Mouse (Mus musculus) forebrain, embryonic 15.5 days (tissue): ENCODE data around the gene Cep95. TPM values are rescaled to one million over a fixed set of nuclear protein-coding genes. Genes with fewer than 3 reads are reported as not detected.
"Not testable (repeated sequence)": the region's sequence is repeated elsewhere in the genome, so short reads cannot be mapped to it uniquely, and the experiment has no call there.

Experiments used
- ATAC-seq: fragments of 200-750 bp; cut with Nextera tagmentation; replicated peaks from 2 replicates; pipeline ENCODE4 v1.8.0; 2017; ENCODE audit warnings: mild to moderate bottlenecking, moderate TSS enrichment, moderate library complexity
- H3K27ac ChIP-seq: fragments of 300-500 bp; sonication (generic); replicated peaks from 2 replicates; pipeline ENCODE4 v1.5.1; 2015; ENCODE audit warnings: mild to moderate bottlenecking, inconsistent platforms
- H3K27me3 ChIP-seq: fragments of 300-500 bp; sonication (generic); 2 replicates; pipeline ENCODE4 v1.6.1; 2015; ENCODE audit warnings: inconsistent platforms
- H3K36me3 ChIP-seq: fragments of 300-500 bp; sonication (generic); 2 replicates; pipeline ENCODE4 v1.6.1; 2015; ENCODE audit warnings: mild to moderate bottlenecking, inconsistent platforms
- H3K4me1 ChIP-seq: fragments of 300-500 bp; sonication (generic); 2 replicates; pipeline ENCODE4 v1.6.1; 2015; ENCODE audit warnings: inconsistent platforms
- H3K4me2 ChIP-seq: fragments of 300-500 bp; sonication (generic); replicated peaks from 2 replicates; pipeline ENCODE4 v1.6.1; 2015; ENCODE audit warnings: mild to moderate bottlenecking, inconsistent platforms
- H3K4me3 ChIP-seq: fragments of 300-500 bp; sonication (generic); 2 replicates; pipeline ENCODE4 v1.5.1; 2015; ENCODE audit warnings: mild to moderate bottlenecking, inconsistent platforms
- H3K9ac ChIP-seq: fragments of 300-500 bp; sonication (generic); replicated peaks from 2 replicates; pipeline ENCODE4 v1.6.1; 2015; ENCODE audit warnings: mild to moderate bottlenecking, inconsistent platforms
- H3K9me3 ChIP-seq: fragments of 300-500 bp; sonication (generic); 2 replicates; pipeline ENCODE4 v1.6.1; 2016; ENCODE audit warnings: inconsistent platforms
- WGBS: fragments of 180-500 bp; shearing (Covaris S2); methylation state at CpG from one replicate; pipeline ENCODE4 v1.1.7; 2015; ENCODE audit warnings: mixed read lengths; 5-methylcytosine and 5-hydroxymethylcytosine counted together
- polyA plus RNA-seq: library from polyadenylated mRNA; unstranded; fragments of >200 nt; fragmentation: Nextera tagmentation; extraction: Ambion mirVana; gene quantifications from 2 replicates; pipeline ENCODE4 v1.2.1, GENCODE M21; 2015

Gene Cep95
- polyA plus RNA-seq, 1 experiment from 2014 or later, result 21.2 TPM

GRCm38 (mm10) chr11:106778589-106779387, 10.3 kb upstream of the Cep95 start:
- ATAC-seq, result peak; percentile 81; the same call in 1 of the 2 replicates
- no peaks in the 10 kb centered on the region for H3K27me3 ChIP-seq
- H3K4me3 ChIP-seq, result peak overlapping the region; percentile 75
- H3K36me3 ChIP-seq, result peaks cover 58% of the 10 kb centered on the region
- peak overlapping the region; percentile 82 for H3K9ac ChIP-seq
- 3% methylated on average over 39 of the region's 39 CpGs for WGBS
- H3K4me1 ChIP-seq, result peaks cover 30% of the 10 kb centered on the region
- peak overlapping the region; percentile 91 for H3K4me2 ChIP-seq
- peak overlapping the region; percentile 95 for H3K27ac ChIP-seq
- no peaks in the 10 kb centered on the region for H3K9me3 ChIP-seq

GRCm38 (mm10) chr11:106779388-106780088, 9.5 kb upstream of the Cep95 start, which contains the start of gene Polg2:
Gene Polg2 (minus strand): TSS chr11:106779537.
- Histone ChIP-seq H3K4me3 (peak within 1 kb of the TSS; percentile 75), H3K9ac (peak within 1 kb of the TSS; percentile 82), H3K36me3 (peaks cover 58% of the 10 kb centered on the region), H3K27ac (peak within 1 kb of the TSS; percentile 95), H3K27me3 (no peaks in the 10 kb centered on the region), H3K9me3 (no peaks in the 10 kb centered on the region), H3K4me1 (peaks cover 34% of the 10 kb centered on the region), H3K4me2 (peak within 1 kb of the TSS; percentile 91)
- peak; percentile 99 for ATAC-seq
- WGBS, result 3% methylated on average over 30 of the region's 30 CpGs

- H3K4me1 ChIP-seq, result peaks cover 37% of the 10 kb centered on the region
- H3K4me2 ChIP-seq, result peak overlapping the region; percentile 91; the same call in 1 of the 2 replicates
- ATAC-seq, result no peak; the same call in 1 of the 2 replicates
- no peaks in the 10 kb centered on the region for H3K9me3 ChIP-seq
- peaks cover 58% of the 10 kb centered on the region for H3K36me3 ChIP-seq
- 64% methylated on average over 4 of the region's 4 CpGs for WGBS
- H3K27me3 ChIP-seq, result no peaks in the 10 kb centered on the region
- no peak overlapping the region for H3K9ac ChIP-seq
- H3K27ac ChIP-seq, result peak overlapping the region; percentile 95
- no peak overlapping the region for H3K4me3 ChIP-seq
Observed at GRCm38 (mm10) chr11:106780089-106780425, 9.0 kb upstream of the Cep95 start.

GRCm38 (mm10) chr11:106780590-106781220, 8.3 kb upstream of the Cep95 start:
- 73% methylated on average over 6 of the region's 6 CpGs for WGBS
- H3K4me3 ChIP-seq, result no peak overlapping the region
- H3K27me3 ChIP-seq, result no peaks in the 10 kb centered on the region
- H3K9me3 ChIP-seq, result no peaks in the 10 kb centered on the region
- H3K4me1 ChIP-seq, result peaks cover 44% of the 10 kb centered on the region
- no peak for ATAC-seq
- H3K27ac ChIP-seq, result peak overlapping the region; percentile 95
- H3K4me2 ChIP-seq, result no peak overlapping the region
- no peak overlapping the region for H3K9ac ChIP-seq
- H3K36me3 ChIP-seq, result peaks cover 58% of the 10 kb centered on the region

- peaks cover 55% of the 10 kb centered on the region for H3K4me1 ChIP-seq
- WGBS, result 90% methylated on average over 7 of the region's 7 CpGs
Observed at GRCm38 (mm10) chr11:106782271-106782670, 6.8 kb upstream of the Cep95 start.

GRCm38 (mm10) chr11:106782841-106783764, 5.9 kb upstream of the Cep95 start:
- Histone ChIP-seq H3K9ac (no peak overlapping the region), H3K4me3 (no peak overlapping the region), H3K9me3 (no peaks in the 10 kb centered on the region), H3K27ac (no peak overlapping the region), H3K4me2 (no peak overlapping the region), H3K4me1 (peaks cover 52% of the 10 kb centered on the region), H3K27me3 (no peaks in the 10 kb centered on the region), H3K36me3 (peaks cover 63% of the 10 kb centered on the region)
- no peak for ATAC-seq
- WGBS, result 80% methylated on average over 9 of the region's 9 CpGs

More at GRCm38 (mm10) chr11:106782271-106782670, 6.8 kb upstream of the Cep95 start:
- not testable (repeated sequence) for H3K27me3 ChIP-seq, H3K9ac ChIP-seq, H3K4me3 ChIP-seq, H3K4me2 ChIP-seq, H3K9me3 ChIP-seq, ATAC-seq, H3K27ac ChIP-seq
- H3K36me3 ChIP-seq, result peaks cover 63% of the 10 kb centered on the region

- ATAC-seq, result no peak
- no peaks in the 10 kb centered on the region for H3K27me3 ChIP-seq
- H3K9ac ChIP-seq, result no peak overlapping the region
- peaks cover 44% of the 10 kb centered on the region for H3K4me1 ChIP-seq
- WGBS, result 88% methylated on average over 2 of the region's 2 CpGs
- H3K4me2 ChIP-seq, result no peak overlapping the region
- H3K36me3 ChIP-seq, result peaks cover 63% of the 10 kb centered on the region
- H3K27ac ChIP-seq, result no peak overlapping the region
- no peak overlapping the region for H3K4me3 ChIP-seq
- no peaks in the 10 kb centered on the region for H3K9me3 ChIP-seq
Observed at GRCm38 (mm10) chr11:106784476-106784875, 4.6 kb upstream of the Cep95 start.

- Histone ChIP-seq H3K27me3 (no peaks in the 10 kb centered on the region), H3K4me2 (peak overlapping the region; percentile 73; the same call in 1 of the 2 replicates), H3K27ac (no peak overlapping the region), H3K36me3 (peaks cover 61% of the 10 kb centered on the region), H3K9ac (no peak overlapping the region), H3K4me3 (0 out of 2 replicates have a peak overlapping the region, but pooled peaks have one; percentile 94), H3K4me1 (peaks cover 44% of the 10 kb centered on the region), H3K9me3 (no peaks in the 10 kb centered on the region)
- no peak for ATAC-seq
- 81% methylated on average over 1 of the region's 1 CpGs for WGBS
Observed at GRCm38 (mm10) chr11:106785043-106785442, 4.0 kb upstream of the Cep95 start.

GRCm38 (mm10) chr11:106787131-106788025, 1.7 kb upstream of the Cep95 start:
- peak overlapping the region; percentile 99 for H3K27ac ChIP-seq
- under 1% methylated on average over 65 of the region's 65 CpGs for whole genome bisulfite sequencing
- no peaks in the 10 kb centered on the region for H3K27me3 ChIP-seq
- H3K4me1 ChIP-seq, result peaks cover 45% of the 10 kb centered on the region
- H3K36me3 ChIP-seq, result peaks cover 44% of the 10 kb centered on the region
- H3K4me3 ChIP-seq, result peak overlapping the region; percentile 94
- H3K9me3 ChIP-seq, result no peaks in the 10 kb centered on the region
- H3K9ac ChIP-seq, result peak overlapping the region; percentile 100
- peak overlapping the region; percentile 73 for H3K4me2 ChIP-seq
- peak; percentile 42 for ATAC-seq

- H3K9ac ChIP-seq, result peak overlapping the region; percentile 100
- no peaks in the 10 kb centered on the region for H3K9me3 ChIP-seq
- peak overlapping the region; percentile 80 for H3K4me2 ChIP-seq
- peaks cover 45% of the 10 kb centered on the region for H3K4me1 ChIP-seq
- peak overlapping the region; percentile 99 for H3K27ac ChIP-seq
- H3K4me3 ChIP-seq, result peak overlapping the region; percentile 94
- H3K36me3 ChIP-seq, result peaks cover 41% of the 10 kb centered on the region
- no peaks in the 10 kb centered on the region for H3K27me3 ChIP-seq
- ATAC-seq, result peak; percentile 83
- 0% methylated on average over 64 of the region's 79 CpGs for WGBS
Observed at GRCm38 (mm10) chr11:106788026-106788774, 852 bp upstream of the Cep95 start.
